Mouse (Mus musculus) limb, embryonic 12.5 days (tissue): ENCODE measurements at regions not wholly inside any gene's neighbourhood (a gene's known extent, or its start where the extent isn't known, plus 50 kb on each side); places are given as distances from the start of the nearest gene placed in this dataset.

Experiments
- ATAC-seq: fragments of 200-750 bp; cut with Nextera tagmentation; 2 replicates; pipeline ENCODE4 v1.8.0; 2017; ENCODE audit warnings: low read depth, moderate TSS enrichment; ENCODE audit not compliant: insufficient number of reproducible peaks, insufficient read depth, low FRiP score, low TSS enrichment
- H3K27ac ChIP-seq: fragments of 300-500 bp; sonication (generic); 2 replicates; pipeline ENCODE4 v1.5.1; 2016; ENCODE audit warnings: mild to moderate bottlenecking, moderate library complexity
- H3K27me3 ChIP-seq: fragments of 300-500 bp; sonication (generic); 2 replicates; pipeline ENCODE4 v1.6.1; 2016; ENCODE audit warnings: mild to moderate bottlenecking, moderate library complexity
- H3K36me3 ChIP-seq: fragments of 300-500 bp; sonication (generic); 2 replicates; pipeline ENCODE4 v1.6.1; 2016; ENCODE audit warnings: mild to moderate bottlenecking, moderate library complexity
- H3K4me1 ChIP-seq: fragments of 300-500 bp; sonication (generic); replicated peaks from 2 replicates; pipeline ENCODE4 v1.6.1; 2016
- H3K4me2 ChIP-seq: fragments of 300-500 bp; sonication (generic); 2 replicates; pipeline ENCODE4 v1.6.1; 2016; ENCODE audit warnings: mild to moderate bottlenecking, moderate library complexity
- H3K4me3 ChIP-seq: fragments of 300-500 bp; sonication (generic); replicated peaks from 2 replicates; pipeline ENCODE4 v1.5.1; 2016; ENCODE audit warnings: mild to moderate bottlenecking
- H3K9ac ChIP-seq: fragments of 300-500 bp; sonication (generic); replicated peaks from 2 replicates; pipeline ENCODE4 v1.6.1; 2016; ENCODE audit warnings: mild to moderate bottlenecking, moderate library complexity
- H3K9me3 ChIP-seq: fragments of 300-500 bp; sonication (generic); 2 replicates; pipeline ENCODE4 v1.6.1; 2016; ENCODE audit warnings: mild to moderate bottlenecking, moderate library complexity
- WGBS: fragments of 180-500 bp; shearing (Covaris S2); methylation state at CpG from one replicate; pipeline ENCODE4 v1.1.7; 2016; 5-methylcytosine and 5-hydroxymethylcytosine counted together

DNA sequence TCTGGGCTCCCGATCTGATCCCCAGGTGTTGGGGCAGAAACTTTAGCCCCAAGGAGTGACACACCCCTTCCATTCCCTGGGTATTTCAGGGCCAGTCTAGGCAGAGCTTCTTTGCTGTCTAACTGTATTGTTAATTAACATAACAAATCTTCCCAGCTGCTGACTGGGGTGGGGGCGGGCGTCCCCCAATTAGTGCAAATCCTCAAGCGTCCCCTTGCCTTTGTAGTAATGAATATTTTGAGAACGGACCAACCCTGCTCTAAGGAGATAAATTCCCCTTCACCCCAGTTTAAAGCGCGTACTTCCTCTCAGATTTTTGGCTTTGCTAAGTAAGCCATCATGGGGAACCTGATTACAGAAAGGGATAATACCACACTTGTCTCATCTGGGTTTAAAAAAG is 268.0 kb upstream of the Cxcr4 start:
- 29% methylated on average over 7 of the region's 7 CpGs for WGBS
- H3K4me2 ChIP-seq, result no peak overlapping the region
- H3K36me3 ChIP-seq, result no peaks in the 10 kb centered on the region
- no peaks in the 10 kb centered on the region for H3K9me3 ChIP-seq
- H3K27ac ChIP-seq, result no peak overlapping the region
- H3K4me1 ChIP-seq, result no peaks in the 10 kb centered on the region
- H3K9ac ChIP-seq, result no peak overlapping the region
- ATAC-seq, result no peak
- no peak overlapping the region for H3K4me3 ChIP-seq
- no peaks in the 10 kb centered on the region for H3K27me3 ChIP-seq

DNA sequence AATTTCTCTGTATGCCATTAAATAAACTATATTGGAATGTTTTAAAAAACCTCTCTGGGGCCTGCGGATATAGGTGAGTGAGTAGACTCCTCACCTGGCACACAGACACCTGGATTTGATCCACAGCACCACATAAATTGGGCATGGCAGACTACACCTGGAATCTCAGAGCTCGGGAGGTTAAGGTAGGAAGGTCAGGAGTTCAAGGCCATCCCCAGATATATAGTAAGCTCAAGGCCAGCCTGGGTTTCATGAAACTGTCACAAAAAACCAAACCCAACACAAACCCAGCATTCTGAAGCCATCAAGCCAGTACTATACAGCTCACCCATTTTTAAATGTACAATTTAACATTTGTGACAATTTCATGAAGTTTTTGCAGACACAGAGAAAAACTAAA is 266.6 kb upstream of the Cxcr4 start:
- Histone ChIP-seq H3K4me2 (no peak overlapping the region), H3K36me3 (no peaks in the 10 kb centered on the region), H3K4me3 (no peak overlapping the region), H3K27me3 (no peaks in the 10 kb centered on the region), H3K4me1 (no peaks in the 10 kb centered on the region), H3K9me3 (no peaks in the 10 kb centered on the region), H3K27ac (no peak overlapping the region), H3K9ac (no peak overlapping the region)
- 79% methylated on average over 2 of the region's 2 CpGs for WGBS
- no peak for ATAC-seq

DNA sequence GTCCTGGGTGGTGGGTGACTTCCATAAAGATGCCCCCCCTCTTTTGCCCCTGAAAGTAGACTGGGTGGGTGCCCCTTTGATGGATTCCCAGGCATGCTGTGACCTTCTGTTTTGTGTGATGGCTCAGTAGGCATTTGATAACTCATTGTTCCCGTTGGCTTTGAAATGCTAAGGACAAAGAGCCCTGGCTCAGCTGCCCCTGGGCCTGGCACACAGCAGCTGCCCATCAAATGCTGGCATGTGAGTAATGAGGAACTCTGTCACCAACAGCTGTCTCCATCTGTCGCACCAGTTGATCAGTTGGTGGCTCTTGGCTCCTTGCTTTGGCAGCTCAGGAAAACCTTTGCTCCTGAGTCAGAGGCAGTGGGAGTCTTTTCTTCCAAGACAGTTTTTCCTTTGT is 264.8 kb upstream of the Cxcr4 start:
- Histone ChIP-seq H3K27ac (no peak overlapping the region), H3K4me2 (no peak overlapping the region), H3K4me3 (no peak overlapping the region), H3K27me3 (no peaks in the 10 kb centered on the region), H3K36me3 (no peaks in the 10 kb centered on the region), H3K9me3 (no peaks in the 10 kb centered on the region), H3K4me1 (no peaks in the 10 kb centered on the region), H3K9ac (no peak overlapping the region)
- ATAC-seq, result no peak
- WGBS, result 81% methylated on average over 2 of the region's 2 CpGs

DNA sequence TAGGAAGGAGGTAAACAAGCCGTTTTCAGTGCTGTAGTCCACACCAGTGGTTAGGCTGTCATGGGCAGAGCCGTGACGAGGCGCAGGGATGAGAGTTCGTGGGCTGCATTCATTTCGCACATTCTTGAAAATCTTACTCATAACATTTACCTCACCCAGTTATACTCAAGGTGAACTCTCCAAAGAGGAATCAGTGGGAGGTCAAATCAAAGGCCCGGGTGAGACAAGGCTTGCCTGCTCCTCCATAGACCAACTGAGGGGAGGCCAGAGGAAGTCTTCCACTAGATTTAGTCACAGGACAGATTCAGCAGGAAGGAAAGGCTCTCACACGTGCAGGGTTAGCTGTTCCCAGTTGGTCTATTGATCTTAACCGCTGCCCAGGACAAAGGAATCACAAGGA is 262.6 kb upstream of the Cxcr4 start:
- no peak overlapping the region for H3K4me3 ChIP-seq
- no peak overlapping the region for H3K27ac ChIP-seq
- WGBS, result 75% methylated on average over 9 of the region's 9 CpGs
- no peaks in the 10 kb centered on the region for H3K9me3 ChIP-seq
- no peaks in the 10 kb centered on the region for H3K27me3 ChIP-seq
- H3K4me1 ChIP-seq, result no peaks in the 10 kb centered on the region
- no peak overlapping the region for H3K4me2 ChIP-seq
- H3K36me3 ChIP-seq, result no peaks in the 10 kb centered on the region
- no peak for ATAC-seq
- no peak overlapping the region for H3K9ac ChIP-seq

DNA sequence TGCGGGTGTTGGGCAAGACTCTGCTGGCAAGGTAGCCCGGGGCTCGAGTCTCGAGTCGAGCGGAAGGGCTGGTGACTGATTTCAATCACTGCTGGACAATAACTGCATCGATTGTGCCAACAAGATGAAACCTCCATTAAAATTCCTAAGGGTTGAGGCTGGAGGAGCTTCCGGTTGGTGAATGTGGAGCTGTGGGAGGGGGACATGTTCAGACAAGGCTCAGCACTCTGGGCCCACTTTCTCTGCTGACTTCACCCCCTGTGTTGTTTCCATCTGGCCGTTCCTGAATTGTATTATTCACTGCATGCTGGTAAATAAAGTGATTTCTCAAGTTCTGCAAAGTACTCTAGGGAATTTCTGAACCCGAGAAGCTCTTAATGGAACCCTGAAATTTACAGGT is 261.2 kb upstream of the Cxcr4 start:
- no peak for ATAC-seq

DNA sequence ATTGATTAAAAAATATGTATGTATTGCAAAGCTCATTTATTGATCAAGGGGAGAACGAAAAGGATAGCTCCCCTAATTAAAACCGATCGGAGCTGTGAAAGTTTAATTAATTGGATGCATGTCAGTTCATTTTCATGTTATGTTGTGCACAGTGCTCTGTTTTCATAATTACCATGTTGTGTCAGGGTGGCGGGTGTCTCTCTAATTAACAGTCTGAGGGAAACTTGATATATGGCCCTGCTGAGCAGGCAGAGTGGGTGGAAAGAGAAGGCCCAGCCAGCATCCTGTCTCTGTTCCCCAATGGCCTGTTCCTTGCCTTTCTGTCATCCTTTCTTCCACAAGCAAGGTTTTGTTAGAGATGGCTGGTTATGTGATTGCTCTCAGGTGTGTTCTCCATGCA is 245.3 kb upstream of the Cxcr4 start:
- H3K9ac ChIP-seq, result no peak overlapping the region
- H3K27ac ChIP-seq, result no peak overlapping the region
- no peak overlapping the region for H3K4me3 ChIP-seq
- no peak for ATAC-seq
- 0 out of 2 replicates have a peak, but pooled peaks cover 3% of the 10 kb centered on the region for H3K27me3 ChIP-seq
- WGBS, result 60% methylated on average over 4 of the region's 4 CpGs
- H3K4me1 ChIP-seq, result no peaks in the 10 kb centered on the region; the same call in 1 of the 2 replicates
- H3K36me3 ChIP-seq, result no peaks in the 10 kb centered on the region
- no peak overlapping the region for H3K4me2 ChIP-seq
- H3K9me3 ChIP-seq, result no peaks in the 10 kb centered on the region

More for the DNA sequence above, 261.2 kb upstream of the Cxcr4 start:
- Histone ChIP-seq H3K4me3 (no peak overlapping the region), H3K36me3 (no peaks in the 10 kb centered on the region), H3K27me3 (no peaks in the 10 kb centered on the region), H3K27ac (no peak overlapping the region), H3K9ac (no peak overlapping the region), H3K4me1 (no peaks in the 10 kb centered on the region), H3K9me3 (no peaks in the 10 kb centered on the region), H3K4me2 (no peak overlapping the region)
- WGBS, result 92% methylated on average over 10 of the region's 10 CpGs

DNA sequence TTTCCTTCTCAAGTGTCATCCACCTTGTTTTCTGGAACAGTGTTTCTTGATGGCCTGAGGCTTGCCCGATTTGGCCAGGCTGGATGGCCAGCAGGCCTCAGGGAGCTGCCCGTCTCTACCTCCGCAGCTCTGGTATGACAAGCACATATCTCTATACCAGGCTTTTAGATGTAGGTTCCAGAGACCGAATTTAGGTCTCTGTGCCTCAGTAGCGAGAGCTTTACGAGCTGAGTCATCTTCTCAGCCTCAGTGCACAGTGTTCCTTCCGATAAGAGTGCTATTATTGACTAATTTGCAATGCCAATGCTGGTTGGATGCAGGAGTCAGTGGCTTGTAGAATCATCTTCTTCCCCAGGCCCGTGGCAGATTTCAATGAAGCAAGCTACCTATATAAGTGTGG is 243.4 kb upstream of the Cxcr4 start:
- 0 out of 2 replicates have a peak, but pooled peaks cover 3% of the 10 kb centered on the region for H3K27me3 ChIP-seq
- no peak for ATAC-seq
- no peak overlapping the region for H3K4me3 ChIP-seq
- 86% methylated on average over 8 of the region's 8 CpGs for WGBS
- no peak overlapping the region for H3K4me2 ChIP-seq
- H3K36me3 ChIP-seq, result no peaks in the 10 kb centered on the region
- no peak overlapping the region for H3K27ac ChIP-seq
- H3K9ac ChIP-seq, result no peak overlapping the region
- H3K9me3 ChIP-seq, result no peaks in the 10 kb centered on the region
- H3K4me1 ChIP-seq, result no peaks in the 10 kb centered on the region; the same call in 1 of the 2 replicates

DNA sequence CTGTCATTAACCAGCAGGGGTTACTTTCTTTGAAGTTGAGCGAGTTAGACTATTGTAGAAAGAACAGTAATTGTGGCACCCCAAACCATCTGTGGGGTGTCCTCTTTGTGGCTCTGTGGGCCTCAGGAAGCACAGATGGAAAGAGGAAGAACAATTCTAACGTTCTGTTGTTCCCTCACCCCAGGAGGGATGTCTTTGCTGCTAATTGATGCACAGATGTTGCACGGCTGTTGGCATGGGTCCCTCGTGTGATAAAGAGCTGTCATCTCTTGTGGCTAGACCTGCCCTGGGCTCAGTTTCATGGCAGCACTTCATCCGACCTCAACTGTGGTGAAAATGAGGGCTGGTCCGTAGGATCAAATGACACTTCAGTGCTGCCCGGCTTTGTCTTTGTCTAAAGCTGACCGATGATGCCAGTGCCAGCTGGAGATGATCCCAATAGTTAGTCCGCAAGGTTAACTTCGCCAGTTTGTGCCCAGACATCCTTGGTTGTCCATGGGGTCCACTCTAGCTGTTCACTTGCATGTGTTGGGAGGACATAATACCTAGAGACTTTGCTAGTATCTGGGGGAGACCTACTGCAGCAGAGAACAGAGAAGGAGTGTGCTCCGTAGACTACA is 241.1 kb upstream of the Cxcr4 start:
- Histone ChIP-seq H3K9ac (no peak overlapping the region), H3K9me3 (no peaks in the 10 kb centered on the region), H3K4me2 (no peak overlapping the region), H3K4me1 (no peaks in the 10 kb centered on the region; the same call in 1 of the 2 replicates), H3K27me3 (0 out of 2 replicates have a peak, but pooled peaks cover 3% of the 10 kb centered on the region), H3K27ac (no peak overlapping the region), H3K36me3 (no peaks in the 10 kb centered on the region), H3K4me3 (no peak overlapping the region)
- WGBS, result 45% methylated on average over 11 of the region's 11 CpGs
- no peak for ATAC-seq

DNA sequence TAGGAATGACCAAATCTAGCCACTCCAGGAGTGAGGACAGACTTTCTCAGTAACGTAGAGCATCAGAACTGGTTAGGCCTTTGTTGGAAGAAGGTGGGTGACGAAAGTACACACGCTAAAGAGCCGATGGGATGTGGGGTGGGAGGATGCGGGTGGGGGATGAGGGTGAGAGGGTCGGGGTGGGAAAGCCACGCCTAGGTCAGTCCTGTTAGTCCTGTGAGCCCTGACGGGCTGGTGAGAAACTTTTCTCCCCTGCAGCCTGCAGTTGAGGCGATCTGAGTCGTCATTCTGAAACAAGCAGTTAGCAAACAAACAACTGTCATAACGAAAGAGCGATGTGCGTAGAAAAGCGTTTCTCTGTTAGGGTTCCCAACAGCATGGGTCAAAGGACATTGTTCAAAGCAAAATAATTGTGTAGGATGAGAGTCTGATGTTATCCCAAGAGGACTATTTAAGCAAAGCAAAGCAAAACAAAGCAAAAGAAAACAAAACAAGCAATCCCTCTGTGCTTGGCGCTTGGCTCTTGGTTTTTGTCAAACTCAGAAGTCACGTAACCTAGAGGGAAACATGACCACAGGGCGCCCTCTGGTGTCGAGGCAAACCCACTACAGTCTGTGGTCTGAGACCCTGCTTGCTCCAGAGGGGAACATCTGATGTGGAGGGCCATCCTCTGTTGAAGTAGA is 240.2 kb upstream of the Cxcr4 start:
- Histone ChIP-seq H3K36me3 (no peaks in the 10 kb centered on the region), H3K27me3 (0 out of 2 replicates have a peak, but pooled peaks cover 3% of the 10 kb centered on the region), H3K4me3 (peak overlapping the region; percentile 23), H3K9me3 (no peaks in the 10 kb centered on the region), H3K4me2 (peak overlapping the region; percentile 50), H3K27ac (no peak overlapping the region), H3K4me1 (no peaks in the 10 kb centered on the region; the same call in 1 of the 2 replicates), H3K9ac (no peak overlapping the region)
- ATAC-seq, result peak; percentile 40; the same call in 1 of the 2 replicates
- WGBS, result 32% methylated on average over 18 of the region's 18 CpGs

DNA sequence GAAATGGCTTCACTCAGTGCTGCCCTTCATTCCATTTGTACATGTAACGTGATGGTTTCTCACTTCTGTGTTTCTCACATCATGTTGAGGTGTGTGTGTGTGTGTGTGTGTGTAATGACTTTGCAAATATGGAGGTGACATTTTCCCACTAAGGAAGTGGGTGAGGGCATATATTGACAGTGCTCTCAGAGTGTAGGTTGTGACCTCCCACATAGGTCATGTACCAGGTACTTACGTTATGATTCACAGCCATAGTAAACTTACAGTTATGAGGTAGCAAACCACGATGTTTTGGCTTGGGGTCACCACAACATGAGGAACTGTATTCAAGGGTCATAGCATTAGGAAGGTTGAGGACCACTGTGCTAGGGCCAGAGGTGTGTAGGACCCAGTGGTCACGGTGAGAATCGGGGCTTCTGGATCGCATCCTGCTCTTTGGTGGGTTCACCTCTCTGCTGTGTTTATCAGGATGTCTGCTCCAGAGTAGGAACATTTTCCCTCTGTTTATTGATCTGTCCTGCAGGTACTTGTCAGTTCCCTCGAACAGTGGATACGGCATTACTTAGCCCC is 238.7 kb upstream of the Cxcr4 start:
- no peak overlapping the region for H3K4me2 ChIP-seq
- H3K36me3 ChIP-seq, result no peaks in the 10 kb centered on the region
- 0 out of 2 replicates have a peak, but pooled peaks cover 3% of the 10 kb centered on the region for H3K27me3 ChIP-seq
- ATAC-seq, result no peak
- 89% methylated on average over 8 of the region's 8 CpGs for WGBS
- no peaks in the 10 kb centered on the region for H3K9me3 ChIP-seq
- H3K9ac ChIP-seq, result no peak overlapping the region
- H3K27ac ChIP-seq, result no peak overlapping the region
- H3K4me1 ChIP-seq, result no peaks in the 10 kb centered on the region
- H3K4me3 ChIP-seq, result no peak overlapping the region

DNA sequence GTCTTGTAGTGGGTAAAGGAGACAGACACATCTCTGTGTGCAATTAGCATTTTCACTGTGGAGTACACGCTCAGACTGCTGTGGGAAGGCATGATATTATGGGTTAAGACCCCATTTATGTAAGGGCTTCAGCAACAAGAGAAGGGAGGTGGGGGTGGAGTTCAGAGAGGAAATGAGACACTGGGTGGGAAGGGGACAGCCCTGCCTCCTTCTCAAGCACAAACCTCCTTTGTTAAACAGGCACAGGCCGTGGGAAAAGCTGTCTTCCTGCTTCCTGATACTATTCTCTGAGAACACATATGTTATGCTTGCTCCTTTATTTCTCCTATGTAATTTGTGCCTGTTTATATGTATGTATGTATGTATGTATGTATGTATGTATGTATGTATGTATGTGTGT is 237.4 kb upstream of the Cxcr4 start:
- Histone ChIP-seq H3K27me3 (0 out of 2 replicates have a peak, but pooled peaks cover 3% of the 10 kb centered on the region), H3K27ac (no peak overlapping the region), H3K36me3 (no peaks in the 10 kb centered on the region), H3K9ac (no peak overlapping the region), H3K4me3 (no peak overlapping the region), H3K4me2 (no peak overlapping the region), H3K9me3 (no peaks in the 10 kb centered on the region), H3K4me1 (no peaks in the 10 kb centered on the region)
- 39% methylated on average over 2 of the region's 2 CpGs for WGBS
- ATAC-seq, result no peak
